Mouse (Mus musculus) ES-Bruce4 (cell line): ENCODE data around the gene Dyx1c1.

Source experiments
- CTCF ChIP-seq: IDR thresholded peaks from one replicate; pipeline ENCODE4 v1.8.1; 2011; ENCODE audit warnings: low read depth, low read length
- EP300 ChIP-seq: IDR thresholded peaks from 2 replicates; pipeline ENCODE4 v1.6.1; 2011; ENCODE audit warnings: low read depth, low read length; ENCODE audit not compliant: insufficient read depth
- POLR2A ChIP-seq: IDR thresholded peaks from one replicate; pipeline ENCODE4 v1.8.1; 2011; ENCODE audit warnings: low read length; ENCODE audit not compliant: insufficient read depth

- TF ChIP-seq POLR2A, result no peak
- TF ChIP-seq EP300, result no peak
- no peak for TF ChIP-seq CTCF
These were observed 22.3 kb upstream of the Dyx1c1 start for GRCm38 (mm10) chr9:72936301-72936700.
